Comparison of ENCODE assay signal across 8 mouse cellular contexts in genomic region chr10:44529218-44530066, GRCm38 (mm10). TPM values are rescaled to one million over a fixed set of nuclear protein-coding genes. Genes with fewer than 3 reads are reported as not detected.
DNase-seq lines count a peak whose midpoint lies in the region; ATAC-seq and TF ChIP-seq lines count a peak whose summit lies in the region.

No protein-coding gene starts in this region.

- CTCF ChIA-PET in Patski (lab: Charles Lee) = no interaction called here

- peak overlapping the region; percentile 42 for H3K4me3 ChIP-seq in hindbrain, embryonic 12.5 days

- H3K4me2 ChIP-seq in hindbrain, embryonic 12.5 days (replicated peaks) = peak overlapping the region; percentile 65

- POLR2A ChIA-PET in Patski (lab: Charles Lee) = interaction anchor here (0.6 to 1.4 kb wide), 2 partner anchors 12 to 888 kb away, joined by 3 to 4 read pairs; no protein-coding TSS in a partner anchor

- H3K9me3 ChIP-seq in hindbrain, embryonic 12.5 days (replicated peaks) = no peaks in the 10 kb centered on the region

- peaks cover 13% of the 10 kb centered on the region for H3K27me3 ChIP-seq in Patski
- peaks cover 59% of the 10 kb centered on the region for H3K27me3 ChIP-seq in hindbrain, embryonic 12.5 days

- ATAC-seq in Patski = peak; percentile 97
- ATAC-seq in hindbrain, embryonic 12.5 days (ENCODE audit: low FRiP score) = peak; percentile 100

- in situ Hi-C loops in Patski (cut with MboI; ENCODE audit: low pct_unique_long_range_greater_than_20kb) = no loop called here

- no peaks in the 10 kb centered on the region for H3K36me3 ChIP-seq in hindbrain, embryonic 12.5 days

- DNase-seq in Patski (ENCODE audit: low read depth, low spot score) = no peak
- peak; percentile 85 to 90 for DNase-seq in cerebellum, postnatal 10 days
- DNase-seq in frontal cortex, postnatal 10 days (ENCODE audit: low spot score in 2 of 2) = peak; percentile 34 to 67
- DNase-seq in layer of hippocampus, postnatal 25 days (ENCODE audit: extremely low spot score in 1 of 2, low spot score in 1 of 2) = peak; percentile 20 to 30
- peak; percentile 92 for DNase-seq in lung, postnatal 25 days (ENCODE audit: low spot score)
- DNase-seq in retina, adult 2 months (ENCODE audit: low read depth, low spot score) = peak; percentile 68
- DNase-seq in thymus, postnatal 36 days = peak; percentile 85 to 91

- WGBS in hindbrain, embryonic 12.5 days = under 1% methylated on average over 42 of the region's 42 CpGs

- peak overlapping the region; percentile 50 for H3K9ac ChIP-seq in hindbrain, embryonic 12.5 days

- TF ChIP-seq CTCF in Patski (IDR thresholded peaks at IDR 0.05) = no peak

- peaks cover 19% of the 10 kb centered on the region for H3K4me1 ChIP-seq in hindbrain, embryonic 12.5 days

- no peak overlapping the region for H3K27ac ChIP-seq in hindbrain, embryonic 12.5 days

RNA-seq across cellular contexts. Expression of gene Prdm1, which starts 1.1 kb away (rescaled TPM):
- 0.30 TPM for polyA plus RNA-seq in Patski (2021)
- 0.87 and 0.95 TPM in 2 replicates for polyA plus RNA-seq in hindbrain, embryonic 12.5 days (2016; fragmentation: Nextera tagmentation; extraction: Ambion mirVana)
- total RNA-seq in layer of hippocampus, postnatal 25 days (2021) = under 1 TPM; 0.35 to 0.62 TPM
